Comparison of ENCODE assay signal across 8 mouse cellular contexts in the genomic region with DNA sequence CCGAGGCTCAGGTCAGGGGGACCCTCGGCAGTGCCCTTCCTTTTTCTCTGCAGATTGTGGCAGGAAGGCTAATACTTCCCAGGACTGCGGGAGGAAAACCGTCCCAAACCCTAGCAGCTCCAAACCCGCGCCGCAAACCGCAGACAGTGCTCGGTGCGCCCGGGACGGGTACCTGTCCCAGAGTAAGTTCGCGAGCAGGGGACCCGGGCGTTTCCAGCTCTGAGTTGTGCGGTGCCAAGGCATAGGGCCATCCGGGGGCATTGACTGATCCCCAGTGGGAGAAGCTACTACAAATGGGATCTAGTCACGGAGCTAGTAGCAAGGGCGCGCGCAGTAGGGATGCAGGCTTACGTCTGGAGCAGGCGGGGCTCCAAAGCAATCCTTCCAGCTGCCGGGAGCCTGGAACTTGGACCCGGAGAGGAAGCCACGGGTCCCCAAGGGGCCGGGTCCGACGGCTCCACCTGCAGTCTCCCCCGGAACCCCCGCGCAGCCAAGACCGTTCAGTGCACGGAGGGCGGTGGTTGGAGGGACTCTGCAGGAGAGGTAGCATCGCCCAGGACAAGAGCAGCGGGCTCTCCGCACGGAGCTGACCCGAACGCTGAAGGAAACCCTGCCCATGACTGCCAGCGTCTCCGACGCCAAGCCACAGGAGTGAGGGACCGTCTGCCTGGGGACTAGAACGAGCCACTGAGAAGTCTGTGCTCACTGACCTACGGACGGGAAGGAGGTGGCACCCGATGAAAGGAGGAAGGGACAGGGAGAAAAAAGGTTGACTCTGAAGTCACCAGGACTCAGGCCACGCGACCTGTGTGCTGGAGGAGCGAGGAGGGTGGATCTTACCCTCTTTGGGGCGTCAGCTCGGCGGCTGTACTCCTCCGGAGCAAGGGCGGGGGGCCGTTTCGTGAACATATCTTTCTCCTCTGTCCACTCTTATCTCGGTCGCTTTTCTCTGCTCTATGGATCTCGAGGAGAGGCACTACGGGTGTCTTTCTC. TPM values are rescaled to one million over a fixed set of nuclear protein-coding genes. Genes with fewer than 3 reads are reported as not detected.
DNase-seq lines count a peak whose midpoint lies in the region; ATAC-seq and TF ChIP-seq lines count a peak whose summit lies in the region.

TSS of gene Corin (minus strand) at position 943 of the 993 bp plus-strand sequence.

- 1% methylated on average over 64 of the region's 64 CpGs for WGBS in embryonic facial prominence, embryonic 10.5 days
- 2% methylated on average over 64 of the region's 64 CpGs for WGBS in liver, embryonic 11.5 days
- 2% methylated on average over 64 of the region's 64 CpGs for WGBS in stomach, embryonic 14.5 days

- peak within 1 kb of the TSS; percentile 67 for H3K4me2 ChIP-seq in liver, embryonic 11.5 days
- peak within 1 kb of the TSS; percentile 66 for H3K4me2 ChIP-seq in stomach, embryonic 14.5 days (replicated peaks; ENCODE audit: low read depth, low read length)

- no peak within 1 kb of the TSS for H3K27ac ChIP-seq in gastrocnemius, adult 2 months
- H3K27ac ChIP-seq in embryonic facial prominence, embryonic 10.5 days (replicated peaks): no peak within 1 kb of the TSS; the same call in 1 of the 2 replicates
- H3K27ac ChIP-seq in liver, embryonic 11.5 days (ENCODE audit: low read depth, low read length): no peak within 1 kb of the TSS
- H3K27ac ChIP-seq in stomach, embryonic 14.5 days (ENCODE audit: low read length): no peak within 1 kb of the TSS

- TF ChIP-seq CTCF in gastrocnemius, adult 2 months (IDR thresholded peaks at IDR 0.05): no peak

- peaks cover 49% of the 10 kb centered on the region for H3K27me3 ChIP-seq in embryonic facial prominence, embryonic 10.5 days (replicated peaks; ENCODE audit: low read depth, poor library complexity, severe bottlenecking)
- peaks cover 26% of the 10 kb centered on the region for H3K27me3 ChIP-seq in liver, embryonic 11.5 days (replicated peaks; ENCODE audit: control insufficient read depth, insufficient read depth, low read length)
- peaks cover 14% of the 10 kb centered on the region for H3K27me3 ChIP-seq in stomach, embryonic 14.5 days (ENCODE audit: control insufficient read depth, insufficient read depth, low read length)

- peak; percentile 54 for ATAC-seq in liver, embryonic 11.5 days (replicated peaks; ENCODE audit: low FRiP score)
- peak; percentile 50 for ATAC-seq in stomach, embryonic 14.5 days (ENCODE audit: insufficient number of reproducible peaks, insufficient read depth, low FRiP score, low read depth)

- H3K36me3 ChIP-seq in embryonic facial prominence, embryonic 10.5 days (replicated peaks): no peaks in the 10 kb centered on the region
- no peaks in the 10 kb centered on the region for H3K36me3 ChIP-seq in liver, embryonic 11.5 days (ENCODE audit: control insufficient read depth, insufficient read depth, low read length)
- no peaks in the 10 kb centered on the region for H3K36me3 ChIP-seq in stomach, embryonic 14.5 days (ENCODE audit: control insufficient read depth, insufficient read depth, low read length)

- no peak within 1 kb of the TSS for H3K9ac ChIP-seq in liver, embryonic 11.5 days (ENCODE audit: low read depth, low read length)
- H3K9ac ChIP-seq in stomach, embryonic 14.5 days (replicated peaks; ENCODE audit: low read depth, low read length): no peak within 1 kb of the TSS

- DNase-seq in gastrocnemius, adult 2 months: peak; percentile 20
- no peak for DNase-seq in gastrocnemius, postnatal 25 days
- DNase-seq in embryonic facial prominence, embryonic 10.5 days (ENCODE audit: low spot score): peak; percentile 55
- peak; percentile 15 to 33 for DNase-seq in heart, postnatal 14 days
- DNase-seq in liver, embryonic 11.5 days (ENCODE audit: low spot score): peak; percentile 45
- no peak for DNase-seq in urinary bladder, postnatal 25 days (ENCODE audit: low spot score)
- DNase-seq in gastrocnemius, adult 8-10 months (ENCODE audit: low spot score in 2 of 2): no peak

- peak within 1 kb of the TSS; percentile 47 for H3K4me3 ChIP-seq in gastrocnemius, adult 2 months
- peak within 1 kb of the TSS; percentile 53 for H3K4me3 ChIP-seq in embryonic facial prominence, embryonic 10.5 days
- H3K4me3 ChIP-seq in liver, embryonic 11.5 days (ENCODE audit: low read depth, low read length): peak within 1 kb of the TSS; percentile 44
- H3K4me3 ChIP-seq in stomach, embryonic 14.5 days (ENCODE audit: low read depth, low read length): peak within 1 kb of the TSS; percentile 34

- no peaks in the 10 kb centered on the region for H3K9me3 ChIP-seq in embryonic facial prominence, embryonic 10.5 days
- no peaks in the 10 kb centered on the region for H3K9me3 ChIP-seq in liver, embryonic 11.5 days (ENCODE audit: control insufficient read depth, low read length)
- no peaks in the 10 kb centered on the region for H3K9me3 ChIP-seq in stomach, embryonic 14.5 days (ENCODE audit: control insufficient read depth, low read depth, low read length)

- H3K4me1 ChIP-seq in embryonic facial prominence, embryonic 10.5 days: peaks cover 14% of the 10 kb centered on the region
- H3K4me1 ChIP-seq in liver, embryonic 11.5 days (replicated peaks; ENCODE audit: control insufficient read depth, insufficient read depth, low read length): peaks cover 2% of the 10 kb centered on the region
- H3K4me1 ChIP-seq in stomach, embryonic 14.5 days (ENCODE audit: control insufficient read depth, insufficient read depth, low read length): peaks cover 11% of the 10 kb centered on the region; the same call in 1 of the 2 replicates

- intact Hi-C loops in gastrocnemius, adult 2 months (cut with DNase I): loop anchor here (2.0 kb wide), 1 partner anchor 153 kb away; no protein-coding TSS in a partner anchor
- intact Hi-C loops in heart, postnatal 14 days (cut with DNase I): loop anchor here (2.0 to 5.0 kb wide), 3 partner anchors 57 to 153 kb away; no protein-coding TSS in a partner anchor

RNA-seq across cellular contexts. Expression of gene Corin, which starts in this region (rescaled TPM):
- under 1 TPM; 0.08 to 0.10 TPM for total RNA-seq in gastrocnemius, adult 2 months (2021)
- total RNA-seq in gastrocnemius, postnatal 25 days (2021): under 1 TPM; 0.05 to 0.18 TPM
- 1.4 and 1.9 TPM in 2 replicates for polyA plus RNA-seq in embryonic facial prominence, embryonic 10.5 days (2016; fragmentation: Nextera tagmentation; extraction: Ambion mirVana)
- 100 to 1,000 TPM in 1 of 2 experiments, 10 to 100 TPM in 1; 99.7 to 132 TPM for total RNA-seq in heart, postnatal 14 days (2021)
- polyA plus RNA-seq in liver, embryonic 11.5 days (2014; fragmentation: Nextera tagmentation; extraction: Ambion mirVana): 2.7 and 3.1 TPM in 2 replicates
- 1.4 and 2.3 TPM in 2 replicates for polyA plus RNA-seq in stomach, embryonic 14.5 days (2014; fragmentation: Nextera tagmentation; extraction: Ambion mirVana)
- total RNA-seq in gastrocnemius, adult 8-10 months (2022): under 1 TPM; 0.05 to 0.27 (median 0.15) TPM

Comparison
In these comparisons a context has a peak if more than half of its experiments do, and no peak if none do; other contexts are left out.
1. RNA of gene Corin (total RNA-seq): 99.7 to 132 TPM in heart, postnatal 14 days; 0.05 to 0.18 TPM in gastrocnemius, postnatal 25 days, 0.05 to 0.27 TPM in gastrocnemius, adult 8-10 months and 0.08 to 0.10 TPM in gastrocnemius, adult 2 months; every median in the first group is over 10 times any median in the second.
2. Peak in DNase-seq and H3K4me3 ChIP-seq in gastrocnemius, adult 2 months; RNA of the gene not detected or under 1 TPM.
3. DNase-seq: peak in embryonic facial prominence, embryonic 10.5 days (single experiment), heart, postnatal 14 days (2 of 2) and liver, embryonic 11.5 days (single experiment); none in gastrocnemius, postnatal 25 days (single experiment), urinary bladder, postnatal 25 days (single experiment) and gastrocnemius, adult 8-10 months (0 of 2).
4. Peak in every context shown above with its lines, with median percentiles within 50 percentile points of each other: H3K4me3 ChIP-seq.